Mouse (Mus musculus) cortical plate, adult 2 months (tissue): ENCODE measurements around the gene Sec23b. TPM values are rescaled to one million over a fixed set of nuclear protein-coding genes. Genes with fewer than 3 reads are reported as not detected.

Experiments used
- H3K27ac ChIP-seq: fragments of 200-500 bp; 2 replicates; pipeline ENCODE4 v1.5.1; 2012; ENCODE audit warnings: low read length, control low read depth, inconsistent platforms; ENCODE audit not compliant: insufficient read depth
- H3K4me1 ChIP-seq: fragments of 200-500 bp; 2 replicates; pipeline ENCODE4 v1.6.1; 2011; ENCODE audit warnings: low read length; ENCODE audit not compliant: control insufficient read depth, insufficient read depth
- H3K4me3 ChIP-seq: fragments of 200-500 bp; 2 replicates; pipeline ENCODE4 v1.5.1; 2011; ENCODE audit warnings: mild to moderate bottlenecking, low read length, control low read depth; ENCODE audit not compliant: insufficient read depth
- CTCF ChIP-seq: fragments of 200-500 bp; IDR thresholded peaks from 2 replicates; pipeline ENCODE4 v1.5.1; 2011; ENCODE audit warnings: mild to moderate bottlenecking, control low read depth, low read length; ENCODE audit not compliant: insufficient read depth; ENCODE audit errors: extremely low read depth
- POLR2A ChIP-seq: fragments of 200-500 bp; IDR thresholded peaks from 2 replicates; pipeline ENCODE4 v1.6.1; 2011; ENCODE audit warnings: mild to moderate bottlenecking, low read length, control low read depth; ENCODE audit not compliant: insufficient read depth; ENCODE audit errors: extremely low read depth
- polyA plus RNA-seq: library from polyadenylated mRNA; depleted of rRNA; stranded (reverse); fragments of >200 nt; gene quantifications from 2 replicates; pipeline ENCODE4 v1.2.3, GENCODE M21; 2012

Gene Sec23b
- polyA plus RNA-seq, 1 experiment = 55.4 TPM

- H3K4me3 ChIP-seq = peak within 1 kb of the TSS; percentile 91
- H3K4me1 ChIP-seq = peaks cover 1% of the 10 kb centered on the region; the same call in 1 of the 2 replicates
- TF ChIP-seq CTCF = peak; percentile 51
- TF ChIP-seq POLR2A = peak; percentile 80
- H3K27ac ChIP-seq = peak within 1 kb of the TSS; percentile 92
Measured at GRCm38 (mm10) chr2:144599831-144600687, 44.0 kb downstream of the Sec23b start, which contains the start of gene Dtd1. TSS of gene Dtd1 (plus strand) at chr2:144599897.

- H3K4me3 ChIP-seq = no peak overlapping the region
- no peak overlapping the region for H3K27ac ChIP-seq
- H3K4me1 ChIP-seq = peaks cover 1% of the 10 kb centered on the region; the same call in 1 of the 2 replicates
- TF ChIP-seq POLR2A (no peak), CTCF (no peak)
Measured at GRCm38 (mm10) chr2:144601576-144601975, 45.5 kb downstream of the Sec23b start.

GRCm38 (mm10) chr2:144613956-144614355, 57.9 kb downstream of the Sec23b start:
- no peak overlapping the region for H3K4me3 ChIP-seq
- H3K27ac ChIP-seq = no peak overlapping the region
- no peaks in the 10 kb centered on the region for H3K4me1 ChIP-seq
- TF ChIP-seq CTCF (no peak), POLR2A (no peak)

- H3K27ac ChIP-seq = no peak overlapping the region
- TF ChIP-seq POLR2A (no peak), CTCF (no peak)
Measured at GRCm38 (mm10) chr2:144617074-144617874, 61.2 kb downstream of the Sec23b start.

GRCm38 (mm10) chr2:144621491-144621890, 65.5 kb downstream of the Sec23b start:
- no peak for TF ChIP-seq CTCF
- no peak for TF ChIP-seq POLR2A
- H3K27ac ChIP-seq = no peak overlapping the region
- no peak overlapping the region for H3K4me3 ChIP-seq
- H3K4me1 ChIP-seq = no peaks in the 10 kb centered on the region

More at GRCm38 (mm10) chr2:144617074-144617874, 61.2 kb downstream of the Sec23b start:
- Histone ChIP-seq H3K4me3 (no peak overlapping the region), H3K4me1 (no peaks in the 10 kb centered on the region)

- Histone ChIP-seq H3K4me1 (no peaks in the 10 kb centered on the region), H3K27ac (no peak overlapping the region), H3K4me3 (no peak overlapping the region)
- no peak for TF ChIP-seq CTCF
- TF ChIP-seq POLR2A = no peak
Measured at GRCm38 (mm10) chr2:144633551-144633950, 77.5 kb downstream of the Sec23b start.

- H3K4me1 ChIP-seq = no peaks in the 10 kb centered on the region; the same call in 1 of the 2 replicates
- TF ChIP-seq POLR2A (no peak), CTCF (no peak)
- H3K27ac ChIP-seq = no peak overlapping the region
- no peak overlapping the region for H3K4me3 ChIP-seq
Measured at GRCm38 (mm10) chr2:144634231-144634630, 78.2 kb downstream of the Sec23b start.

- no peaks in the 10 kb centered on the region; the same call in 1 of the 2 replicates for H3K4me1 ChIP-seq
- TF ChIP-seq POLR2A (no peak), CTCF (no peak)
- no peak overlapping the region for H3K27ac ChIP-seq
- H3K4me3 ChIP-seq = no peak overlapping the region
Measured at GRCm38 (mm10) chr2:144634729-144635128, 78.7 kb downstream of the Sec23b start.

GRCm38 (mm10) chr2:144635644-144636320, 79.8 kb downstream of the Sec23b start:
- Histone ChIP-seq H3K27ac (no peak overlapping the region), H3K4me3 (no peak overlapping the region), H3K4me1 (no peaks in the 10 kb centered on the region; the same call in 1 of the 2 replicates)
- TF ChIP-seq POLR2A = no peak
- TF ChIP-seq CTCF = peak; percentile 91
